Mouse (Mus musculus) left cerebral cortex, adult 9 months (tissue): ENCODE measurements around the gene Ywhaq.
A peak's percentile ranks its signal among the peaks of the same experiment; 100 is the strongest.

Experiments
- DNase-seq, 2 experiments: peaks; one replicate each; pipeline ENCODE4 v3.0.0; 2022; ENCODE audit warnings: low spot score in 2 of 2

The Ywhaq gene

DNA sequence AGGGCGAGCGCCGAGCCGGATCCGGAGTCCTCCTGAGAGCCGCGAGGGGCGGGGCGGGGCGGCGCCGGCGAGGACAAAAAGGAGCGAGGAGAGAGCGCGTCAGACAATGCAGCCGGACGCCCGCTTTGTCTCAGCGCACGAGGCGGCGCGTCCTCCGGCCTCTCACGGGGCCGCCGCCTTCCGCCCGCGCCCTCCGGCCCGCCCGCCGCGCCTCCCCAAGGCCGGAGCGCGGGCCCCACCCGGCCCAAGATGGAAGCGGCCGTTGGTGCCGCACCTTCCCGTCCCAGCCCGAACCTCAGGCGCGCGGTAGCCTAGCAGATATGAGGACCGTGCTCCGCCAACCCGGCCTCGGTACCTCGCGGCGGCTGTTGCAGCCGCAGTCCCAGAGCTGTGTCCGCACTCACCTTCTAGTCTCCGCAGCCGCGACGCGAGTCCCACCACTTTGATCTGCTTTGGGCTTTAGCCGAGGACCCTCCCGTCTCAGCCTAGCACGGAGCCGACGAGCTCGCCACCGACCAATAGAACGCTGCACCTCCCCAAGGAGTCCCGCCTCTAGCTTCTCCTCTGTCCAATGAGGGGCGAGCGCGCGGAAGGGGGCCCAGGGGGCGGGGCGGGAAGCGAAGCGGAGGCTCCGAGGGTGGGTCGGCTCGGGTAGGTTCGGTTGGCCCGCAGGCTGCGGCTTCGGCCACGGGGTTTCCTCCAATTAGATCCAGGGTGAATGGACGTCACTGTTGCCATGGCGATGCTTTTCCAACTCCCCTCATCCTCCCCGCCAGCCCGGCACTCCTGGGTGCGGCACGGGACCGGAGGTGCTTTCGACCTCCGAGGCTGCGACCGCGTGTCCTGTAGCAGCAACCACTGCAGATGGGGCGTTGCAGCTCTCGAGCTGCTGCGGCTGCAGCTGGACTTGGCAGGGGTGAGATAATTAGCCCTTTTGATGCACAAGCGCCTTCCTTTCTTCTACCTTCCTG, at the start of gene Ywhaq:
Gene Ywhaq (minus strand): TSS at position 538 of the 971 bp plus-strand sequence.
- DNase-seq, result peak; percentile 96 to 98

DNA sequence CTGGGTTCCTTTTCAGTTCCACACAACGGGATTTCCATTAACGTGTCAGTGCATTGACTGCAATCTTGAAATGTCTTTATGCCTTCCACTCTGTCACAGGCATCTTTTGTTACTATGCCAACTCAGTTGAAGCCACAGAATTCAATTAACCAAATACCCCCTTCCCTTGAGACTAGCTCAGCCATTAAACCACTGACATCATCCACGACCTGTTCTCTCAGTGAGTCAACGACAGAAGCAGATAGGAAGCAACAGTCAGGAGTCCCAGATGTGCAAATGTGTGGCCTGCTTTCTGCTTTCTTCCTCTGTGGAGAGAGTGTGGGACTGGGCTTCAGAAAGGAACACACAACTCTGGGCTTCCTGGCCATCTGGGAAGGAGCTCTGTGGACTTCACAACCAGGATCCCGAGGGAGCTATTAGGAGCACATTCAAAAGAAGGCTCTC, 46.0 kb upstream of the Ywhaq start:
- no peak for DNase-seq

GRCm38 (mm10) chr12:21462658-21463057, 45.2 kb upstream of the Ywhaq start:
- no peak for DNase-seq

GRCm38 (mm10) chr12:21459681-21460080, 42.2 kb upstream of the Ywhaq start:
- no peak for DNase-seq

DNA sequence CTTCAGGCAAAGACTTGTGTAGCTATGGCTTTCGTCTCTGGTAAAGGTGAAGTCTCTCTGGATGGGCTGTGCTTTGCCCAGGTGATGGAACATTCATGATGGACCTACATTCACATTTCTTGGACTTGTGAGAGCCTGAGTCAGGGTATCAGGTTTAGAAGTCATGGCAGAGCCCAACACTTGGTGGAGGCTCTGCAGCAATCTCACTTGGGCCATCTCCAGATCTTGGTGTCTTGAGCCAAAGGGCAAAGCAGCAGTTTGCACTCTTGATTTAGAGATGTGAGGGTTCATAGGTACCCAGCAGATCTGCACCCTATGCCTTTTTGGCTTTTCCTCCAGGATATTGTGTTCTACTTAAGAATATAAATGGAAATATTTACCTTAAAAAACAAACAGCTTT, 38.6 kb upstream of the Ywhaq start:
- no peak for DNase-seq

DNA sequence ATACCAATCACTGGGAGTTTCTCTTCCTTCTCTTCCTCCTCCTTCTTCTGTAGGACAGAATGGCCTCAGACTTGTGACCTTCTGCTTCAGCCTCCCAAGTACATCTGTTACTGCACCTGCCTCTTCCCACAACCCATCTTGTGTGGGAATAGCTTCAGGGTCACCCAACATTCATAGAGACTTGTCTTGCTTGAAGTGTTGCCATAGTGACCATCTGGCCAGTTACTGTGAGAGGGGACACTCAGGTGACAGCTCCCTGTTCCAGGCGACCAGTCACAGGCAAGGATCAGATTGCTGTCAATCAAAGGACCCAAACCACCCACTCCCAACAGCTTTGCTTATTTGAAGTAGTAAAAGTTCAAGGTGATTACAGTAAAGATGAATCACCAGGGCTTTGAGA, 34.3 kb upstream of the Ywhaq start:
- no peak for DNase-seq

DNA sequence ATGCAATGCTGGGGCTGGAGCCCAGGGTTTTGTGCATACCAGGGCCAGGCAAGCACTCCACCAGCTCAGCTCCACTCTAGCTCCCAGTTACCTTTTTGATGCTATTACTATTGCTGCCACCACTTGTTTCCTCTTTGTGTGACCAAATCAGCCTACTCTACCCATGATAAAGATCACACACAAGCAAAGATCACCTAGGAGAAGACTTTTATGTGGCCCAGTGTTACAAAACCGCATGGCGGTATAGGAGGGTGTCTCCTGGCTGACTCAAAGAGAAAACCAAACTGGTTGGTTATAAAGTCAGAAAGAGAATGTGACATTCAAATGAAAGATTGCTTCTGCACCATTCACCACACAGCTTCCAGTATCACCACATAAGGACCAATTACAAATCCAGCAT, 33.9 kb upstream of the Ywhaq start:
- no peak for DNase-seq

- no peak for DNase-seq
Measured at GRCm38 (mm10) chr12:21443783-21444182, 26.3 kb upstream of the Ywhaq start.

- DNase-seq, result no peak
Measured at GRCm38 (mm10) chr12:21441870-21442269, 24.4 kb upstream of the Ywhaq start.

- no peak for DNase-seq
Measured at GRCm38 (mm10) chr12:21439428-21439827, 22.0 kb upstream of the Ywhaq start.

DNA sequence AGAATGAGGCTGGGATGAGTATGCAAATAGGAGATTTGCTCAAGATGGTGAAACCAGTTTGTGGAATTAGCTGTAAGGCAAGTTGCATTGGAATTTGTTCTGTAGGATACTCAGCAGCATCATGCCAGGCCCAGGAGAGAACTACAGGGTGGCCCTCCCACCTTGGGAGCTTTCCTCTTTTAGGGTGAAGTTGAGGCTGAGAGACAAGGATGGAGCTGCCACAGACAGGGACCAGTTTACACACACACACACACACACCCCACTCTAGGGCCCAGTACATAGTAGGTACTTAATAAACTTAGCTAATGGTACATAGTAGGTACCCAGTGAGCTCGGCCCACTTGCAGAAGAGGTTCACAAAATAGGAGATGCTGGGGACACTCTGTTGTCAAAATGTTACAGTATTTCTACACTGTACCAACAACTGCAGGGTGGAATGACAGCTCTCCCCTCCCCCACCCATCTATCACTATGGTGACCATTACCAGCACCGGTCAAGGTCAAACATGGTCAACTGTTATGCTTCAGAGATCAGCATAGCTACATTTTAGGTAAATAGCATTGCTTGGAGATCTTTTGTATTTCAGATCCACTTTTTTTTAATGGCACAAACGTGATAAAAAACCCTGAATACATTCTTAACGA, 21.4 kb upstream of the Ywhaq start:
- no peak for DNase-seq

DNA sequence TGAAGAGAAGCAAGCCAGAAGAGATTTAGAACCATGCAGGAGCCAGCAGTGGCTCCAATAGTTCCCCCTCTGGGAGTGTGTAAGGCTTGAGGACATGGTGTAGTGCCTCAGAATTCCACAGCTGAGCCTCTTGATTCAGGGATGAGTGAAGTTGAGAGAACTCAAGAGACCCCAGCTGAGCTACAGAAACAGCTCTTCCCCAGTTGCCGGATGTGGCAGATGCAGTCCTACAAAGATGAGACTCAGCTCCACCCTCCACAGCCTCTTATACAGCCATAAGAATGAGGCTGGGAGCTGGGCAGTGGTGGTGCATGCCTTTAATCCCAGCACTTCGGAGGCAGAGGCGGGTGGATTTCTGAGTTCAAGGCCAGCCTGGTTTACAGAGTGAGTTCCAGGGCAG, 20.9 kb upstream of the Ywhaq start:
- DNase-seq, result no peak

- DNase-seq, result no peak
Measured at GRCm38 (mm10) chr12:21431950-21432349, 14.5 kb upstream of the Ywhaq start.

- DNase-seq, result no peak
Measured at GRCm38 (mm10) chr12:21431039-21431438, 13.6 kb upstream of the Ywhaq start.

DNA sequence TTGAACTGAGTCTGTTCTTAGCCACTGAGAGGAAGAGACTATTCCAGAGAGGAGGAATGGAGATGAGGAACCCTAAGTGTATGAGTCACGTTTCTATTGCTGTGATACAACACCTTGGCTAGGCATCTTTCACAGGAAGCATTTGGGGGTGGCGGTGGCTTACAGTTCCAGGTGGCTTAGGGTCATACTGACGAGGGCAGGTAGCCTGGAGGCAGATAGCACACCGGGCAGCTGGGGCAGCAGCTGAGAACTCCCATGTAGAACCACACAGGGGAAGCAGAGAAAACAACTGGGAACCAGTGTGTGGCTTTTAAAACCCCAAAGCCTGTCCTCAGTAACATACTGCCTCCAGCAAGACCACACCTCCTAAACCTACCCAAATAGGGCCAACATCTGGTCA, 12.7 kb upstream of the Ywhaq start:
- no peak for DNase-seq

GRCm38 (mm10) chr12:21429021-21429420, 11.6 kb upstream of the Ywhaq start:
- DNase-seq, result no peak

- DNase-seq, result peak; percentile 20 to 26
Measured at GRCm38 (mm10) chr12:21426065-21426940, 8.9 kb upstream of the Ywhaq start.

- DNase-seq, result peak; percentile 38 to 39
Measured at GRCm38 (mm10) chr12:21424683-21425082, 7.2 kb upstream of the Ywhaq start.

DNA sequence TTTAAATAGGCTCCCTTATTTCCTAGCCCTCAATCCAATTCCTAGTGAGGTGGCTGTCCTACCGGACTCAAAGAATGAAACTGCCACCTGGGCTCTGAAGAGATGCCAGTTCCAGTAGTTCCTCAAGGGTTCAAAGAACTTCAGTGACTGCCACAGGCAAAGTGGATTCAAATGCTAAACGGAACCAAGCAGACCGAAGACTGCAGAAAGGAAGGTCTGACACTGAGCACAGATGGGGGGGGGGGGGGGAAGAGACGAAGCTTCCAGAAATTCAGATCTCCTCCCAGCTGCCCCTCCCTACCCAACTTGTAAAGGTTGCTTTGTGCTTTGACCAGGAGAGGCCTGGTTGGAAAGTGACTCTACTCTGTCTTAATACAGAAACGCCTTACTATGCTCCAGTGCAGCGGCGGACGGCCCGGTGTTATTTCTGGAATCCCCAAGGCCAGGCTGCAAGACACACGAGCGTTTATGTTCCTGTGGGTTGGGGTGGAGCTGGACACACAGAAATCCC, 1.2 kb upstream of the Ywhaq start:
- DNase-seq, result peak in 1 of 2 experiments; percentile 20

GRCm38 (mm10) chr12:21418083-21418482, 646 bp upstream of the Ywhaq start:
- DNase-seq, result no peak

- no peak for DNase-seq
Measured at GRCm38 (mm10) chr12:21416506-21416905, 931 bp downstream of the Ywhaq start.

DNA sequence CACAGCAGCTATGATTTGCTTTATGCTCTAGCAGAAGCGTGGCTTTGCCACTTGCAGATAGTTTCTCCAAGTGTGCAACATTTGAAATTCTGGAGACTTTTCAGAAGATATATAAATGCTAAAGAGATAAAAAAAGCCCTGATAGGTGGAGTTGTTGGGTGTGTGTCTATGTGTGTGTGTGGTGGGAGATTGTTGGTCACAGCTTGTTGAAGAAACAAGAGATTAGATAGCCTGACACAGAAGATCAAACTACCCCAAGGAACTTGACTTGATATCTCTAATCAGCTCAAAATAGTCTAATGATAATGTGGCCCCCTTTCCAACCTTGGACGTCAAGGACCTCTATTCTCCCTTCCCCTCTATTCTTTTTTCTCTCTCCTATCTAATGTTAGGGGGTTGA, 6.8 kb downstream of the Ywhaq start:
- no peak for DNase-seq
